ENCODE assay signal across 8 mouse cellular contexts in genomic region chr11:77494782-77495181, GRCm38 (mm10). TPM values are rescaled to one million over a fixed set of nuclear protein-coding genes. Genes with fewer than 3 reads are reported as not detected.
DNase-seq lines count a peak whose midpoint lies in the region; ATAC-seq and TF ChIP-seq lines count a peak whose summit lies in the region.

No protein-coding gene starts in this region.

- peaks cover 72% of the 10 kb centered on the region for H3K4me1 ChIP-seq in heart, embryonic 12.5 days (replicated peaks)
- peaks cover 45% of the 10 kb centered on the region for H3K4me1 ChIP-seq in bone marrow macrophage, adult 2 months (ENCODE audit: control insufficient read depth, insufficient read depth, low read length)
- peaks cover 95% of the 10 kb centered on the region for H3K4me1 ChIP-seq in hindbrain, embryonic 10.5 days (replicated peaks)
- H3K4me1 ChIP-seq in midbrain, embryonic 10.5 days, result peaks cover 95% of the 10 kb centered on the region

- H3K9me3 ChIP-seq in heart, embryonic 12.5 days (replicated peaks), result no peaks in the 10 kb centered on the region
- no peaks in the 10 kb centered on the region for H3K9me3 ChIP-seq in hindbrain, embryonic 10.5 days
- H3K9me3 ChIP-seq in midbrain, embryonic 10.5 days (replicated peaks), result no peaks in the 10 kb centered on the region

- H3K4me3 ChIP-seq in heart, embryonic 12.5 days, result peak overlapping the region; percentile 97
- H3K4me3 ChIP-seq in bone marrow macrophage, adult 2 months (ENCODE audit: insufficient read depth, low read length), result peak overlapping the region; percentile 92
- H3K4me3 ChIP-seq in hindbrain, embryonic 10.5 days, result peak overlapping the region; percentile 96
- H3K4me3 ChIP-seq in midbrain, embryonic 10.5 days, result peak overlapping the region; percentile 81

- peak overlapping the region; percentile 89 for H3K27ac ChIP-seq in heart, embryonic 12.5 days (ENCODE audit: poor library complexity, severe bottlenecking)
- H3K27ac ChIP-seq in bone marrow macrophage, adult 2 months (ENCODE audit: insufficient read depth, low read depth, low read length), result no peak overlapping the region
- H3K27ac ChIP-seq in hindbrain, embryonic 10.5 days, result peak overlapping the region; percentile 97
- peak overlapping the region; percentile 93; the same call in 1 of the 2 replicates for H3K27ac ChIP-seq in midbrain, embryonic 10.5 days (replicated peaks)

- intact Hi-C loops in heart, postnatal 14 days (cut with DNase I), result loop anchor here (5.0 kb wide), 1 partner anchor 177 kb away; no protein-coding TSS in a partner anchor

- ATAC-seq in heart, embryonic 12.5 days (ENCODE audit: insufficient number of reproducible peaks, low FRiP score), result no peak

- DNase-seq in heart, postnatal 14 days, result no peak
- DNase-seq in hindbrain, embryonic 10.5 days (ENCODE audit: low spot score), result no peak
- no peak for DNase-seq in midbrain, embryonic 10.5 days (ENCODE audit: low spot score)
- DNase-seq in embryo, embryonic 9.5 days (ENCODE audit: extremely low spot score), result no peak
- DNase-seq in ovary, adult 18-20 months (ENCODE audit: low spot score), result no peak
- no peak for DNase-seq in gastrocnemius, postnatal 4 days (ENCODE audit: low spot score in 2 of 2)

- H3K4me2 ChIP-seq in heart, embryonic 12.5 days, result peak overlapping the region; percentile 82

- TF ChIP-seq POLR2A in bone marrow macrophage, adult 2 months (IDR thresholded peaks at IDR 0.05; ENCODE audit: borderline replicate concordance, low read depth, low read length), result no peak

- no peak for TF ChIP-seq CTCF in bone marrow macrophage, adult 2 months (IDR thresholded peaks at IDR 0.05; ENCODE audit: low read depth, low read length)

- H3K27me3 ChIP-seq in heart, embryonic 12.5 days (replicated peaks), result no peaks in the 10 kb centered on the region
- no peaks in the 10 kb centered on the region for H3K27me3 ChIP-seq in hindbrain, embryonic 10.5 days (ENCODE audit: insufficient read depth, poor library complexity, severe bottlenecking)
- 0 out of 2 replicates have a peak, but pooled peaks cover 9% of the 10 kb centered on the region for H3K27me3 ChIP-seq in midbrain, embryonic 10.5 days (ENCODE audit: low read depth, poor library complexity, severe bottlenecking)

- 69% methylated on average over 6 of the region's 6 CpGs for WGBS in heart, embryonic 12.5 days
- 76% methylated on average over 6 of the region's 6 CpGs for WGBS in hindbrain, embryonic 10.5 days
- 78% methylated on average over 6 of the region's 6 CpGs for WGBS in midbrain, embryonic 10.5 days

- H3K9ac ChIP-seq in heart, embryonic 12.5 days, result peak overlapping the region; percentile 98

- H3K36me3 ChIP-seq in heart, embryonic 12.5 days, result peaks cover 11% of the 10 kb centered on the region
- peaks cover 17% of the 10 kb centered on the region for H3K36me3 ChIP-seq in hindbrain, embryonic 10.5 days
- peaks cover 17% of the 10 kb centered on the region for H3K36me3 ChIP-seq in midbrain, embryonic 10.5 days

RNA-seq across cellular contexts. Expression of gene Git1, which starts 1.4 kb away (rescaled TPM):
- 9.3 and 10.2 TPM in 2 replicates for polyA plus RNA-seq in heart, embryonic 12.5 days (2016; fragmentation: Nextera tagmentation; extraction: Ambion mirVana)
- total RNA-seq in heart, postnatal 14 days (2021), result 10 to 100 TPM; 49.1 to 50.0 TPM
- polyA plus RNA-seq in bone marrow macrophage, adult 2 months (2012; ENCODE audit: insufficient read depth, insufficient read length, missing spikeins), result 29.4 and 34.0 TPM in 2 replicates
- polyA plus RNA-seq in hindbrain, embryonic 10.5 days (2016; fragmentation: Nextera tagmentation; extraction: Ambion mirVana), result 14.2 and 14.8 TPM in 2 replicates
- 10.9 and 11.7 TPM in 2 replicates for polyA plus RNA-seq in midbrain, embryonic 10.5 days (2016; fragmentation: Nextera tagmentation; extraction: Ambion mirVana)
- 10 to 100 TPM; 48.5 to 52.9 TPM for total RNA-seq in gastrocnemius, postnatal 4 days (2021)

RNA-seq across cellular contexts. Expression of gene Ankrd13b, which starts 5.3 kb away (rescaled TPM):
- 3.7 and 4.8 TPM in 2 replicates for polyA plus RNA-seq in heart, embryonic 12.5 days (2016; fragmentation: Nextera tagmentation; extraction: Ambion mirVana)
- 10 to 100 TPM; 10.6 to 10.9 TPM for total RNA-seq in heart, postnatal 14 days (2021)
- 5.0 and 5.1 TPM in 2 replicates for polyA plus RNA-seq in bone marrow macrophage, adult 2 months (2012; ENCODE audit: insufficient read depth, insufficient read length, missing spikeins)
- 11.1 and 16.7 TPM in 2 replicates for polyA plus RNA-seq in hindbrain, embryonic 10.5 days (2016; fragmentation: Nextera tagmentation; extraction: Ambion mirVana)
- 7.4 and 11.8 TPM in 2 replicates for polyA plus RNA-seq in midbrain, embryonic 10.5 days (2016; fragmentation: Nextera tagmentation; extraction: Ambion mirVana)
- total RNA-seq in gastrocnemius, postnatal 4 days (2021), result 10 to 100 TPM; 13.0 to 13.8 TPM

RNA-seq across cellular contexts. Expression of gene Abhd15, which starts 20.1 kb away (rescaled TPM):
- polyA plus RNA-seq in heart, embryonic 12.5 days (2016; fragmentation: Nextera tagmentation; extraction: Ambion mirVana), result 0.72 and 1.4 TPM in 2 replicates
- total RNA-seq in heart, postnatal 14 days (2021), result 1 to 10 TPM; 2.0 to 2.7 TPM
- 10.4 and 10.5 TPM in 2 replicates for polyA plus RNA-seq in bone marrow macrophage, adult 2 months (2012; ENCODE audit: insufficient read depth, insufficient read length, missing spikeins)
- polyA plus RNA-seq in hindbrain, embryonic 10.5 days (2016; fragmentation: Nextera tagmentation; extraction: Ambion mirVana), result 5.3 and 9.1 TPM in 2 replicates
- 3.9 and 4.2 TPM in 2 replicates for polyA plus RNA-seq in midbrain, embryonic 10.5 days (2016; fragmentation: Nextera tagmentation; extraction: Ambion mirVana)
- total RNA-seq in gastrocnemius, postnatal 4 days (2021), result 1 to 10 TPM; 1.2 to 2.5 TPM

RNA-seq across cellular contexts. Expression of gene Trp53i13, which starts 21.0 kb away (rescaled TPM):
- polyA plus RNA-seq in heart, embryonic 12.5 days (2016; fragmentation: Nextera tagmentation; extraction: Ambion mirVana), result 29.4 and 30.2 TPM in 2 replicates
- 10 to 100 TPM in 1 of 2 experiments, 1 to 10 TPM in 1; 9.1 to 10.3 TPM for total RNA-seq in heart, postnatal 14 days (2021)
- polyA plus RNA-seq in bone marrow macrophage, adult 2 months (2012; ENCODE audit: insufficient read depth, insufficient read length, missing spikeins), result 13.1 and 15.7 TPM in 2 replicates
- 32.4 and 41.6 TPM in 2 replicates for polyA plus RNA-seq in hindbrain, embryonic 10.5 days (2016; fragmentation: Nextera tagmentation; extraction: Ambion mirVana)
- polyA plus RNA-seq in midbrain, embryonic 10.5 days (2016; fragmentation: Nextera tagmentation; extraction: Ambion mirVana), result 31.3 and 36.5 TPM in 2 replicates
- 10 to 100 TPM; 14.8 to 15.0 TPM for total RNA-seq in gastrocnemius, postnatal 4 days (2021)

RNA-seq across cellular contexts. Expression of gene Gm10392, which starts 24.2 kb away (rescaled TPM):
- polyA plus RNA-seq in heart, embryonic 12.5 days (2016; fragmentation: Nextera tagmentation; extraction: Ambion mirVana), result not detected in 2 replicates
- total RNA-seq in heart, postnatal 14 days (2021), result not detected
- polyA plus RNA-seq in bone marrow macrophage, adult 2 months (2012; ENCODE audit: insufficient read depth, insufficient read length, missing spikeins), result 0.32 TPM in 1 of 2 replicates, not detected in the other
- 0.12 and 0.21 TPM in 2 replicates for polyA plus RNA-seq in hindbrain, embryonic 10.5 days (2016; fragmentation: Nextera tagmentation; extraction: Ambion mirVana)
- 0.12 TPM in 1 of 2 replicates, not detected in the other for polyA plus RNA-seq in midbrain, embryonic 10.5 days (2016; fragmentation: Nextera tagmentation; extraction: Ambion mirVana)
- total RNA-seq in gastrocnemius, postnatal 4 days (2021), result not detected
